Mouse (Mus musculus) urinary bladder, postnatal 0 days (tissue): ENCODE results near the gene Thbd. TPM values are rescaled to one million over a fixed set of nuclear protein-coding genes. Genes with fewer than 3 reads are reported as not detected.

ENCODE experiments used
- polyA plus RNA-seq: library from polyadenylated mRNA; unstranded; fragments of >200 nt; fragmentation: Nextera tagmentation; extraction: Ambion mirVana; gene quantifications from 2 replicates; pipeline ENCODE4 v1.2.1, GENCODE M21; 2015

The Thbd gene
- 20.5 and 26.1 TPM in 2 replicates for polyA plus RNA-seq

GRCm38 (mm10) chr2:148407870-148408760, at the start of gene Thbd:
Gene Thbd, minus strand, starts transcription at chr2:148408188.

GRCm38 (mm10) chr2:148443249-148443958, 35.4 kb upstream of the Thbd start, which contains the start of gene Cd93:
Gene Cd93, minus strand, starts transcription at chr2:148443563.

DNA sequence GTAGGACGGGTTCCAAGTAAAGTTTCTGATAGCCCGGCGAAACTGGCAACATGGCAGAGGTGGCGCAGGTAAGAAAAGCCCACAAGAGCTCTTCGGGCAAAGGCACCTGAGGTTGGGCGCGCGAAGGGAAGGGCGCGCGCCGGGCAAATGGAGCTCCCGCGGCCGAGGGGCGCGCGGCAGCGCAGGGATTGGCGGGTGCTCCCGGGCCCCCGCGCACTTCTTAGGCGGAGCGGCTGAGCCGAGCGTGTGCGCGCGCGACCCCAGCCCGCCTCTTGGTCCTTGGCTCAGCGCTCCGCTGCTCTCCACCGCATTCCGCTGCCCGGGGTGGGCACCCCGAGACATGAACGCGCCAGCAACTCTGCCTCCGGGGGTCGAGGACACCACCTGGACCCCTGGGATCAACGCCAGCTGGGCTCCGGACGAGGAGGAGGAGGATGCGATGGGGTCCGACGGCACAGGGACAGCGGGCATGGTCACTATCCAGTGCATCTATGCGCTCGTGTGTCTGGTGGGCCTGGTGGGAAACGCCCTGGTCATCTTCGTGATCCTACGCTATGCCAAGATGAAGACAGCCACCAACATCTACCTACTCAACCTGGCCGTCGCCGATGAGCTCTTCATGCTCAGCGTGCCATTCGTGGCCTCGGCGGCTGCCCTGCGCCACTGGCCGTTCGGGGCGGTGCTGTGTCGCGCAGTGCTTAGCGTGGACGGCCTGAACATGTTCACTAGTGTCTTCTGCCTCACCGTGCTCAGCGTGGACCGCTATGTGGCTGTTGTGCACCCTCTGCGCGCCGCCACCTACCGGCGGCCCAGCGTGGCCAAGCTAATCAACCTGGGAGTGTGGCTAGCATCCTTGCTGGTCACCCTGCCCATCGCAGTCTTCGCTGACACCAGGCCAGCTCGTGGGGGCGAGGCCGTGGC, 12.6 kb downstream of the Thbd start, which contains the start of gene Sstr4:
Sstr4 (plus strand) TSS at position 214 of the 921 bp plus-strand sequence.

Other genes starting within 250 kb of the Thbd start
- 0.18 and 0.31 TPM in 2 replicates for gene Sstr4, start 12.8 kb downstream of the Thbd start, polyA plus RNA-seq
- gene Cd93, start 35.4 kb upstream of the Thbd start, polyA plus RNA-seq: 5.4 and 6.5 TPM in 2 replicates